Mouse (Mus musculus): ENCODE data around the gene Zfp652. TPM values are rescaled to one million over a fixed set of nuclear protein-coding genes. Genes with fewer than 3 reads are reported as not detected.

Zfp652 gene
- polyA plus RNA-seq, 1 experiment from 2014 or later = 24.5 TPM

DNA sequence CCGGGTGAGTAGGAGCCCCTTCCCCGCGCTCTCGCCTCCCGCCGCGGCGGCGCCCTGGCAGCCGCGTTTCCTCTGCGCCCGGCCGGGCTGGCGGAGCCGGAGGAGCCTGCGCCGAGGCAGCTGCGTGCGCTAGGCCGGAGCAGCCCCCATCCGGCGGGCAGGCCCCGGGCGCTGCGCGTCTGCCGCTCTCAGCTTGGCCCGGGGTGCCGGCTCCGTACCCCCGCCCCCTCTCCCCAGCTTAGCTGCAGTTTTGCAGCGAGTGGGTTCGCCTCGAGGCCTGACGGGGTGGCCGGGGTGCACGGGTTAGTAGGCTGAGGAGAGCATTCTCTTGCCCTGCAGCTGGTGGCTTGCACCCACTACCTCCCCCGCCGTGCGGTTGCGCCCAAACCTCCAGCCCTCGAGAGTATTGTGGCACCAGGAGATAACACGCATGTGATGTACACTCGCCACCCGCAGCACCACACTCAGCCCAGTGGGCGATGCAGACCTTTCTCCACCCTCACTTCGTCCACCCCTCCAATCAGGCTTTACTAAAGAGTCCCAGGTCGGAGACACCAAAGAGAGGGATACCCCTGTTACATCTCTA is 845 bp downstream of the Zfp652 start:
- no peaks in the 10 kb centered on the region for H3K36me3 ChIP-seq
- no peaks in the 10 kb centered on the region for H3K27me3 ChIP-seq
- ATAC-seq (ENCODE audit: insufficient number of reproducible peaks, insufficient read depth, low FRiP score, low TSS enrichment, low read depth) = peak; percentile 50
- H3K4me3 ChIP-seq = peak overlapping the region; percentile 85
- WGBS = under 1% methylated on average over 49 of the region's 49 CpGs
- peak overlapping the region; percentile 99 for H3K27ac ChIP-seq
- H3K9ac ChIP-seq = peak overlapping the region; percentile 98
- H3K4me1 ChIP-seq = peaks cover 29% of the 10 kb centered on the region
- peak overlapping the region; percentile 90 for H3K4me2 ChIP-seq
- H3K9me3 ChIP-seq = no peaks in the 10 kb centered on the region

- under 1% methylated on average over 13 of the region's 13 CpGs for WGBS
- H3K36me3 ChIP-seq = no peaks in the 10 kb centered on the region
- peaks cover 29% of the 10 kb centered on the region for H3K4me1 ChIP-seq
- H3K9me3 ChIP-seq = no peaks in the 10 kb centered on the region
- no peaks in the 10 kb centered on the region for H3K27me3 ChIP-seq
- H3K27ac ChIP-seq = peak overlapping the region; percentile 99
- H3K9ac ChIP-seq = peak overlapping the region; percentile 98
- peak overlapping the region; percentile 90 for H3K4me2 ChIP-seq
- peak overlapping the region; percentile 85 for H3K4me3 ChIP-seq
- no peak for ATAC-seq (ENCODE audit: insufficient number of reproducible peaks, insufficient read depth, low FRiP score, low TSS enrichment, low read depth)
These were observed 1.4 kb downstream of the Zfp652 start for GRCm38 (mm10) chr11:95713811-95714241.

- Histone ChIP-seq H3K4me2 (peak overlapping the region; percentile 90), H3K27ac (0 out of 2 replicates have a peak overlapping the region, but pooled peaks have one; percentile 99), H3K9me3 (no peaks in the 10 kb centered on the region), H3K4me3 (peak overlapping the region; percentile 85), H3K27me3 (no peaks in the 10 kb centered on the region), H3K4me1 (peaks cover 31% of the 10 kb centered on the region), H3K36me3 (no peaks in the 10 kb centered on the region), H3K9ac (peak overlapping the region; percentile 98)
- ATAC-seq (ENCODE audit: insufficient number of reproducible peaks, insufficient read depth, low FRiP score, low TSS enrichment, low read depth) = no peak
- 35% methylated on average over 7 of the region's 7 CpGs for WGBS
These were observed 1.9 kb downstream of the Zfp652 start for GRCm38 (mm10) chr11:95714411-95714810.

GRCm38 (mm10) chr11:95716136-95716535 is 3.7 kb downstream of the Zfp652 start:
- 68% methylated on average over 8 of the region's 8 CpGs for WGBS
- H3K27ac ChIP-seq = no peak overlapping the region
- no peak overlapping the region for H3K4me3 ChIP-seq
- H3K4me2 ChIP-seq = no peak overlapping the region
- no peaks in the 10 kb centered on the region for H3K36me3 ChIP-seq
- no peaks in the 10 kb centered on the region for H3K27me3 ChIP-seq
- ATAC-seq (ENCODE audit: insufficient number of reproducible peaks, insufficient read depth, low FRiP score, low TSS enrichment, low read depth) = no peak
- 0 out of 2 replicates have a peak overlapping the region, but pooled peaks have one; percentile 27 for H3K9ac ChIP-seq
- H3K9me3 ChIP-seq = no peaks in the 10 kb centered on the region
- H3K4me1 ChIP-seq = peaks cover 31% of the 10 kb centered on the region

- no peak overlapping the region for H3K27ac ChIP-seq
- peaks cover 23% of the 10 kb centered on the region for H3K4me1 ChIP-seq
- H3K4me2 ChIP-seq = no peak overlapping the region
- no peak overlapping the region for H3K9ac ChIP-seq
- no peaks in the 10 kb centered on the region for H3K36me3 ChIP-seq
- H3K27me3 ChIP-seq = no peaks in the 10 kb centered on the region
- no peak overlapping the region for H3K4me3 ChIP-seq
- 88% methylated on average over 3 of the region's 3 CpGs for WGBS
- no peak for ATAC-seq (ENCODE audit: insufficient number of reproducible peaks, insufficient read depth, low FRiP score, low TSS enrichment, low read depth)
- H3K9me3 ChIP-seq = no peaks in the 10 kb centered on the region
These were observed 6.9 kb downstream of the Zfp652 start for GRCm38 (mm10) chr11:95719356-95719755.

DNA sequence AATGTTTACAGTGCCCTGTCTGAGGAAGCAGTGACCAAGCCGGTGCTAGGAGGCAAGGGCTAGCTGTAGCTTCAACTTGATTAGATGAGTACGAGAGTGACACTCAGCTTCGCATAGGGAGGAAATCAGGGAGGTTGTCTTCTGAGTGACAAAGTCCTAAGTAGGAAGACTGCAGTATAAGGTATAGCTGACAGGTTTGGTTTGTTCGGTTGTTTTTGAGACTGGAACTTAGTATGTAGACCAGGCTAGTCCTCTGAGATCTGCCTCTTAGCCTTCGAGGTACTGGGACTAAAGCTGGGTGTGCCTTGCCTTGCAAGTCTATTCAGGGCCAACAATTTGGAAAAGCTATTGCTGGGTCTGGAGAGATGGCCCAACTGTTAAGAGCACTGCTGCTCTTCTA is 10.8 kb downstream of the Zfp652 start, which contains the start of gene B130006D01Rik:
B130006D01Rik (plus strand) TSS at position 301 of the 400 bp plus-strand sequence.
- no peaks in the 10 kb centered on the region for H3K36me3 ChIP-seq
- no peak within 1 kb of the TSS for H3K4me2 ChIP-seq
- no peak for ATAC-seq (ENCODE audit: insufficient number of reproducible peaks, insufficient read depth, low FRiP score, low TSS enrichment, low read depth)
- H3K27me3 ChIP-seq = no peaks in the 10 kb centered on the region
- 94% methylated on average over 5 of the region's 5 CpGs for WGBS
- H3K9me3 ChIP-seq = no peaks in the 10 kb centered on the region
- 0 out of 2 replicates have a peak, but pooled peaks cover 3% of the 10 kb centered on the region for H3K4me1 ChIP-seq
- H3K9ac ChIP-seq = no peak within 1 kb of the TSS
- no peak within 1 kb of the TSS for H3K4me3 ChIP-seq
- H3K27ac ChIP-seq = no peak within 1 kb of the TSS

GRCm38 (mm10) chr11:95724466-95724865 is 12.0 kb downstream of the Zfp652 start:
- Histone ChIP-seq H3K4me2 (no peak overlapping the region), H3K9ac (no peak overlapping the region), H3K27ac (no peak overlapping the region), H3K27me3 (no peaks in the 10 kb centered on the region), H3K4me3 (no peak overlapping the region), H3K4me1 (no peaks in the 10 kb centered on the region), H3K9me3 (no peaks in the 10 kb centered on the region), H3K36me3 (no peaks in the 10 kb centered on the region)
- WGBS = 93% methylated on average over 4 of the region's 4 CpGs
- no peak for ATAC-seq (ENCODE audit: insufficient number of reproducible peaks, insufficient read depth, low FRiP score, low TSS enrichment, low read depth)

DNA sequence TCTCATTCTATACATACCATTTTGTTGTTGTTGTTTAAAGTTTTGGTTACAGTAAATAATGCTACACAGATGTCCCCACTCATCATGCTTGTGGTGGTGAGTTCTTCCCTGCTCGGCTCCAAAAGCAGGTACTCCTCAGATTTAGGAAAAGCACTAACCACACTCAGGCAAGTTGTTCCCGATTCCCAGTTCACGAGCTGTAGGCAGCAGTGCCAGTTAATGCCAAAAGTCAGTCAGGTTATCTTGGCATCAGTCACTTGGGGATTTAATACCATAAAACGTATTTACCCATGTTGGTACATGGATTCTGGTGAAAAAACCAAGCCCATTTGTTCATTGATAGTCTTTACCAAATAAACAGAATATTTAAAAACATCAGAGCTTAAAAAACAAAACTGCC is 13.7 kb downstream of the Zfp652 start:
- H3K4me3 ChIP-seq = no peak overlapping the region
- no peak overlapping the region for H3K9ac ChIP-seq
- WGBS = 70% methylated on average over 4 of the region's 4 CpGs
- no peaks in the 10 kb centered on the region for H3K36me3 ChIP-seq
- H3K4me2 ChIP-seq = no peak overlapping the region
- H3K27ac ChIP-seq = no peak overlapping the region
- H3K4me1 ChIP-seq = no peaks in the 10 kb centered on the region
- ATAC-seq (ENCODE audit: insufficient number of reproducible peaks, insufficient read depth, low FRiP score, low TSS enrichment, low read depth) = no peak
- H3K27me3 ChIP-seq = no peaks in the 10 kb centered on the region
- no peaks in the 10 kb centered on the region for H3K9me3 ChIP-seq

- H3K4me2 ChIP-seq = no peak overlapping the region
- H3K9ac ChIP-seq = no peak overlapping the region
- no peak overlapping the region for H3K27ac ChIP-seq
- H3K4me3 ChIP-seq = no peak overlapping the region
- H3K4me1 ChIP-seq = no peaks in the 10 kb centered on the region
- 88% methylated on average over 5 of the region's 5 CpGs for WGBS
- no peaks in the 10 kb centered on the region for H3K36me3 ChIP-seq
- no peaks in the 10 kb centered on the region for H3K27me3 ChIP-seq
- H3K9me3 ChIP-seq = no peaks in the 10 kb centered on the region
- ATAC-seq (ENCODE audit: insufficient number of reproducible peaks, insufficient read depth, low FRiP score, low TSS enrichment, low read depth) = no peak
These were observed 15.5 kb downstream of the Zfp652 start for GRCm38 (mm10) chr11:95727947-95728346.

GRCm38 (mm10) chr11:95728916-95729907 is 16.7 kb downstream of the Zfp652 start:
- H3K9me3 ChIP-seq = no peaks in the 10 kb centered on the region
- H3K36me3 ChIP-seq = no peaks in the 10 kb centered on the region
- 85% methylated on average over 12 of the region's 12 CpGs for WGBS
- H3K27me3 ChIP-seq = no peaks in the 10 kb centered on the region
- H3K27ac ChIP-seq = no peak overlapping the region
- H3K4me1 ChIP-seq = no peaks in the 10 kb centered on the region
- ATAC-seq (ENCODE audit: insufficient number of reproducible peaks, insufficient read depth, low FRiP score, low TSS enrichment, low read depth) = no peak
- no peak overlapping the region for H3K9ac ChIP-seq
- no peak overlapping the region for H3K4me2 ChIP-seq
- no peak overlapping the region for H3K4me3 ChIP-seq

DNA sequence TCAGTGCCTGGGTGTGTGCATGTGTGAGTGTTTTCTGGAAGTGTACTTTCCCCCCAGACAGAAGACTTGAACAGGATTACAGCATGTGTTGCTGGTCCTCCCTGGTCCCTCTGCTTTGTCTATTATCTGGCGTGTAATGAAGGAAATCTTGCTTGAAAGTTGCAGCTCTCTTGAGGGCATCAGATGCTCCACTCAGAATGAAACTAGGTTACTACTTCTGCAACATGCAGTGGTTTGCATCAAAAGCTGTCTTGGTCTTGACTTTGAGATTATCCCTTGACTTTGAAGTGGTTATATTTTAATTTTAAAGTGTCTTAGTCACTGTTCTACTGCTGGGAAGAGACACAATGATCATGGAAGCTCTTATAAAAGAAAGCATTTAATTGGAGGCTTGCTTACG is 22.0 kb downstream of the Zfp652 start:
- H3K4me1 ChIP-seq = no peaks in the 10 kb centered on the region
- H3K36me3 ChIP-seq = no peaks in the 10 kb centered on the region
- H3K4me3 ChIP-seq = no peak overlapping the region
- no peak for ATAC-seq (ENCODE audit: insufficient number of reproducible peaks, insufficient read depth, low FRiP score, low TSS enrichment, low read depth)
- H3K27ac ChIP-seq = no peak overlapping the region
- H3K4me2 ChIP-seq = no peak overlapping the region
- 81% methylated on average over 2 of the region's 2 CpGs for WGBS
- no peak overlapping the region for H3K9ac ChIP-seq
- H3K27me3 ChIP-seq = no peaks in the 10 kb centered on the region
- no peaks in the 10 kb centered on the region for H3K9me3 ChIP-seq

Measured in embryonic facial prominence, embryonic 13.5 days (tissue).